Mouse (Mus musculus): ENCODE data around the gene Atat1. TPM values are rescaled to one million over a fixed set of nuclear protein-coding genes. Genes with fewer than 3 reads are reported as not detected.
A peak's percentile ranks its signal among the peaks of the same experiment; 100 is the strongest.

Gene Atat1
- polyA plus RNA-seq, 1 experiment, result 63.9 TPM

DNA sequence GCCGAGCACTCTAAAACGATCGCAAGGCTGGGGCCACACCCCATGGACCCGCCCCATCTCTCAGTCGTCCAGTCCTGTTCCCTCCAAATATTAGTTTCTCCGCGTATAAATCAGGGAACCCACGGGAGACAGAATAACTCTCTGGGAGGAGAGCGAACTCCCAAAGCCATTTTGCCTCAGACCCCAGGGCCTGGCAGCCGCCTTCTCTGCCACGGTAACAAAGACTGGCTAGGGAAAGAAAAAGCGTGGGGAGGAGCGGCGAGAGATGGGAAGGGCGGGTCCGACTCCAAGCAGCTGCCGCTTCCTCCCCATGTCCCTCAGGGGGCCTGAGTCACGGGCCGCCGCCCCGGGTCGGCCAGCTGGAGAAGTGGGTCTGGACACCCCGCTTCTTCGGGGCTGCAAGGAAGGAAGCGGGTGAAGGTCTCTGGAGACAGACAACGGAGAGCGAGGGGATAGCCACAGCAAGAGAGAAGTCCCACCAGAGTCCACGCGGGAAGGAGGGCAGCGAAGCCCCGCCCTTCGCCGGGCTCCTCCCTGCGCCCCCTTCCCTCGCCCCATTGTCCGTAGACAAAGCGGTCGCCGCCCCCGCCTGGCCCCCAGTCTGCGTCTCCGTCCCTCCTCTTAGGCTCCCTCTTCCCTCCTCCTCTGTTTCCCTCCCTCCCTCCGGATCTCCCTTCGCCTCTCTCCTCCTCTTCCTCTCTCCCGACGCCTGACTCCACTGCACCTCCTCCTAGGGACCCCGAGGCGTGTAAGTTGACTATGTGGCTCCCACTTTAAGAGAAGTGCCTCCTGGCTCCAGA is 44.2 kb downstream of the Atat1 start, which contains the start of gene Ppp1r18:
TSS of gene Ppp1r18 (plus strand) at position 113 of the 800 bp plus-strand sequence.
- H3K4me1 ChIP-seq (replicated peaks; ENCODE audit: control insufficient read depth, insufficient read depth, low read length), result peaks cover 35% of the 10 kb centered on the region
- H3K4me3 ChIP-seq (ENCODE audit: control insufficient read depth, insufficient read depth, low read length), result peak within 1 kb of the TSS; percentile 96
- WGBS, result 2% methylated on average over 48 of the region's 48 CpGs
- H3K36me3 ChIP-seq (ENCODE audit: control insufficient read depth, insufficient read depth, low read length), result no peaks in the 10 kb centered on the region
- no peaks in the 10 kb centered on the region for H3K27me3 ChIP-seq (ENCODE audit: control insufficient read depth, insufficient read depth, low read length)
- TF ChIP-seq CTCF (IDR thresholded peaks at IDR 0.05; ENCODE audit: borderline replicate concordance, control insufficient read depth, extremely low read depth, insufficient read depth, low read length, poor library complexity) (peak; percentile 17; the same call in 1 of the 2 replicates), POLR2A (IDR thresholded peaks at IDR 0.05; ENCODE audit: control insufficient read depth, extremely low read depth, insufficient read depth, low read length, poor library complexity) (no peak; the same call in 1 of the 2 replicates)
- peak within 1 kb of the TSS; percentile 36; the same call in 1 of the 2 replicates for H3K27ac ChIP-seq (ENCODE audit: control insufficient read depth, insufficient read depth, low read length)
- DNase-seq, result peak; percentile 43

DNA sequence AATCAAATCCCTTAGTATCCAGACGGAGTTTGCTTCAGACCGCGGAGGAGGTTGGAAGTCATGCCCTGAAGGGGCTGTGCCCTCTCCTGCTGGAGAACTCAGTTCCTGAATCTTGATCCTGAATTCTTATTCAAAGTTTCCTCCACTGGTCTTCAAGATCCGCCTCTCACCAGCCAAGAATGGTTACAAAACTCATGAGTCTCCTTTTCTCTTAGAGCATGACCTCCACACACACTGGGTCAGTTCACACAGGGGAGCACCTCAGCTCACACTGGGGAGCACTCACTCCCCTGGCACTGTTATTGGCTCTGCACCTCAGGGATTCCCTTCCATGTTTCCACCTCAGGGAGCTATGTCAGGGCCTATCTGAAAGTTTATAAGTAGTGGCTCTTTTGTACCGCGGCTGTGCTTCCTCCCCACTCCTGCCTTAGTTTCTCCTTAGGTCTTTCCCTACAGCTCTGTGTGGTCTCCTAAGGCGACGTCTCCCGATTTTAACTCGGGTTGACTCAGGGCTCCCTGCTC is 45.0 kb downstream of the Atat1 start:
- TF ChIP-seq POLR2A (IDR thresholded peaks at IDR 0.05; ENCODE audit: control insufficient read depth, extremely low read depth, insufficient read depth, low read length, poor library complexity), result no peak
- no peak for TF ChIP-seq CTCF (IDR thresholded peaks at IDR 0.05; ENCODE audit: borderline replicate concordance, control insufficient read depth, extremely low read depth, insufficient read depth, low read length, poor library complexity)
- Histone ChIP-seq H3K36me3 (ENCODE audit: control insufficient read depth, insufficient read depth, low read length) (no peaks in the 10 kb centered on the region), H3K4me1 (replicated peaks; ENCODE audit: control insufficient read depth, insufficient read depth, low read length) (peaks cover 32% of the 10 kb centered on the region), H3K27ac (ENCODE audit: control insufficient read depth, insufficient read depth, low read length) (no peak overlapping the region), H3K27me3 (ENCODE audit: control insufficient read depth, insufficient read depth, low read length) (no peaks in the 10 kb centered on the region), H3K4me3 (ENCODE audit: control insufficient read depth, insufficient read depth, low read length) (no peak overlapping the region)
- no peak for DNase-seq
- WGBS, result 59% methylated on average over 10 of the region's 10 CpGs

DNA sequence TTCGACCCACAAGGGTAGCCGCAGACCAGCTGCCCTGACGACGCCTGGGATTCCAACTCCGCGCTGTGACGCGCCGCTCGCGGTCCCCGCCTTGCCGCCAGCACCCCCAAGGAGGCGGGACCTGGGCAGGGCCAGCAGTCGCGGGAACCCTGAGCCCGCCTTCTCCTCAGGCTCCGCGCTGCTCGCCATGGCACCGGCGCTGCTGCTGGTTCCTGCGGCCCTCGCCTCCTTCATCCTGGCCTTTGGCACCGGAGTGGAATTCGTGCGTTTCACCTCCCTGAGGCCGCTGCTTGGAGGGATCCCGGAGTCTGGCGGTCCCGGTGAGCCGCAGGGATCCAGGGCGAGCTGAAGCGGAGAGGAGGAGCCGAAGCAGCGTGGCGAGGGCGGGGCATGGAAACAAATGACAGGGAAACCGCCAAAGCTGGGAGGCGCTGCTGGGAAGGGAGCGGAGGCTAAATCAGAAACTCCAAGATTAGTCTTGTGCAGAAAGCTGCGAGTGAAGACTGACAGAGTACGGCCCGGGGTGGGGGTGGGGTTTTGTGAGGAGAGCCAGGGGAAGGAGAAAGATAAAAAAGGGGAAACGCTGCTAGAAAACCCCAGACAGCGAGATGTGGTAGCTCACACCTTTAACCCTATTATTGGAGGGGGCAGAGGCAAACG is 48.5 kb downstream of the Atat1 start, which contains the start of gene Nrm:
TSS of gene Nrm (plus strand) at position 121 of the 660 bp plus-strand sequence.
- H3K27ac ChIP-seq (ENCODE audit: control insufficient read depth, insufficient read depth, low read length), result no peak within 1 kb of the TSS
- TF ChIP-seq POLR2A (IDR thresholded peaks at IDR 0.05; ENCODE audit: control insufficient read depth, extremely low read depth, insufficient read depth, low read length, poor library complexity), result no peak; the same call in 1 of the 2 replicates
- TF ChIP-seq CTCF (IDR thresholded peaks at IDR 0.05; ENCODE audit: borderline replicate concordance, control insufficient read depth, extremely low read depth, insufficient read depth, low read length, poor library complexity), result no peak
- peaks cover 15% of the 10 kb centered on the region for H3K4me1 ChIP-seq (replicated peaks; ENCODE audit: control insufficient read depth, insufficient read depth, low read length)
- peak; percentile 87 for DNase-seq
- peak within 1 kb of the TSS; percentile 82 for H3K4me3 ChIP-seq (ENCODE audit: control insufficient read depth, insufficient read depth, low read length)
- under 1% methylated on average over 47 of the region's 47 CpGs for whole genome bisulfite sequencing
- H3K36me3 ChIP-seq (ENCODE audit: control insufficient read depth, insufficient read depth, low read length), result peaks cover 7% of the 10 kb centered on the region; the same call in 1 of the 2 replicates
- no peaks in the 10 kb centered on the region for H3K27me3 ChIP-seq (ENCODE audit: control insufficient read depth, insufficient read depth, low read length)

DNA sequence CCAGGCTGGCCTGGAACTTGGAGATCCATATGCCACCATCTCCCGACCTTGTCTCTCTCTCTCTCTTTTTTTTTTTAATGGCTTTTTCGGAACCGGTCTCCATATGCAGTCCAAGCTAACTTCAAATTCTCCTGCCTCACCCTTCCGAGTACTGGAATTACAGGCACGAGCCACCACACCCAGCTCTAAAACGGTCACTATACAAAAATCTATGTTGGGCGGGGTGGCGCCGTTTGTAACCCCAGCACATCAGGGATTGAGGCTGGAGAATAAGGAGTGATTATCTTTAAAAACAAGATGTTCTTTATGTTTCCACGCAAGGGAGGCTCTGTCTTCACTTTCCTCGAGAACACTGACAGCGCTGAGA is 49.1 kb downstream of the Atat1 start:
- WGBS, result 17% methylated on average over 12 of the region's 12 CpGs
- TF ChIP-seq POLR2A (IDR thresholded peaks at IDR 0.05; ENCODE audit: control insufficient read depth, extremely low read depth, insufficient read depth, low read length, poor library complexity) (no peak), CTCF (IDR thresholded peaks at IDR 0.05; ENCODE audit: borderline replicate concordance, control insufficient read depth, extremely low read depth, insufficient read depth, low read length, poor library complexity) (no peak)
- Histone ChIP-seq H3K4me1 (replicated peaks; ENCODE audit: control insufficient read depth, insufficient read depth, low read length) (peaks cover 15% of the 10 kb centered on the region), H3K27ac (ENCODE audit: control insufficient read depth, insufficient read depth, low read length) (no peak overlapping the region), H3K27me3 (ENCODE audit: control insufficient read depth, insufficient read depth, low read length) (no peaks in the 10 kb centered on the region), H3K36me3 (ENCODE audit: control insufficient read depth, insufficient read depth, low read length) (peaks cover 7% of the 10 kb centered on the region; the same call in 1 of the 2 replicates), H3K4me3 (ENCODE audit: control insufficient read depth, insufficient read depth, low read length) (peak overlapping the region; percentile 82)
- DNase-seq, result no peak

DNA sequence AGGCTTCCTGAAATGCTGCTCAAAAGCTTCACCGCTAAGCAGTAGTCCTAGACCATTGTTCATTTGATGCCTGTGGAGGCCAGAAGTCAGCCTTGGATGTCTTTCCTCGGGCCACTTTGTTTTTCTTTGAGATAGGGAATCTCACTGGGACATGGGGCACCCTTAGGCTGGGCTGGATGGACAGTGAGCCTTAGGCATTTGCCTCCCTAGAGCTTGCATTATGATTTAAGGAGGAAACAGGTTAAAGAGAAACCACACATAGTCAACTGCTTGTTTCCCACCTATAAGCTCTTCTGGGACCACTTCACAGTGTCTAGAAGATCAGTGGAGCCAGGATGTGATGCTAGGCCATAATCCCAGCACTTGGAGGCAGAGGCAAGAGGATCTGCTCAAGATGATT is 50.0 kb downstream of the Atat1 start:
- H3K4me1 ChIP-seq (replicated peaks; ENCODE audit: control insufficient read depth, insufficient read depth, low read length), result peaks cover 5% of the 10 kb centered on the region; the same call in 1 of the 2 replicates
- no peak overlapping the region for H3K4me3 ChIP-seq (ENCODE audit: control insufficient read depth, insufficient read depth, low read length)
- no peaks in the 10 kb centered on the region for H3K27me3 ChIP-seq (ENCODE audit: control insufficient read depth, insufficient read depth, low read length)
- 78% methylated on average over 2 of the region's 2 CpGs for WGBS
- peaks cover 7% of the 10 kb centered on the region; the same call in 1 of the 2 replicates for H3K36me3 ChIP-seq (ENCODE audit: control insufficient read depth, insufficient read depth, low read length)
- H3K27ac ChIP-seq (ENCODE audit: control insufficient read depth, insufficient read depth, low read length), result no peak overlapping the region
- DNase-seq, result no peak
- TF ChIP-seq POLR2A (IDR thresholded peaks at IDR 0.05; ENCODE audit: control insufficient read depth, extremely low read depth, insufficient read depth, low read length, poor library complexity) (no peak), CTCF (IDR thresholded peaks at IDR 0.05; ENCODE audit: borderline replicate concordance, control insufficient read depth, extremely low read depth, insufficient read depth, low read length, poor library complexity) (no peak)

DNA sequence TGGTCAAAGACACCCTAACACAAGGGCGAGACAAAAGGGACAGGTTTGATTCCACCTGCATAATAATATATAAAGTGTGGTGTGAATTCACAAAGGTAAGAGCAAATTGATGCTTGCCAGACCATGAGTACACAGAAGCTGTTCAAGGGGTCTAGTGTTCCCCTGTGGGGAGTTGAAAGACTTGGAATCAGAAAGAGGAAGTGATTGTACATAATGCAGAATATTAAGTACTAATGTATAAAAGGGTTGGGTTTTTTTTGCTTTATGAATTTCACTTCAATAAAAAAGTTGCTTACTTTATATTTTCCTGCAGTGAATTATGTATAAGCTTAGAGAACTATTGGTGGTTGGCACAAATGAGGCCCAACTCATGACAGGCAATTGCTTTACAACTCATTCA is 50.5 kb downstream of the Atat1 start:
- Histone ChIP-seq H3K4me3 (ENCODE audit: control insufficient read depth, insufficient read depth, low read length) (no peak overlapping the region), H3K27ac (ENCODE audit: control insufficient read depth, insufficient read depth, low read length) (no peak overlapping the region), H3K27me3 (ENCODE audit: control insufficient read depth, insufficient read depth, low read length) (no peaks in the 10 kb centered on the region), H3K4me1 (replicated peaks; ENCODE audit: control insufficient read depth, insufficient read depth, low read length) (0 out of 2 replicates have a peak, but pooled peaks cover 3% of the 10 kb centered on the region), H3K36me3 (ENCODE audit: control insufficient read depth, insufficient read depth, low read length) (peaks cover 7% of the 10 kb centered on the region; the same call in 1 of the 2 replicates)
- WGBS, result 94% methylated on average over 1 of the region's 1 CpGs
- no peak for TF ChIP-seq CTCF (IDR thresholded peaks at IDR 0.05; ENCODE audit: borderline replicate concordance, control insufficient read depth, extremely low read depth, insufficient read depth, low read length, poor library complexity)
- no peak for TF ChIP-seq POLR2A (IDR thresholded peaks at IDR 0.05; ENCODE audit: control insufficient read depth, extremely low read depth, insufficient read depth, low read length, poor library complexity)
- no peak for DNase-seq

Measured in thymus, adult 2 months (tissue).